Mouse (Mus musculus) CH12.LX (cell line): ENCODE measurements around the gene Ireb2. TPM values are rescaled to one million over a fixed set of nuclear protein-coding genes. Genes with fewer than 3 reads are reported as not detected.

Experiments used
- DNase-seq: peaks from one replicate; pipeline ENCODE4 v3.0.0-alpha.2; 2013; ENCODE audit errors: extremely low read depth
- H3K27ac ChIP-seq: 2 replicates; pipeline ENCODE4 v1.5.1; 2012; ENCODE audit warnings: low read depth, mild to moderate bottlenecking, control low read depth, moderate library complexity; ENCODE audit not compliant: insufficient read depth
- H3K27me3 ChIP-seq: replicated peaks from 2 replicates; pipeline ENCODE3; 2012; ENCODE audit warnings: inconsistent platforms
- H3K36me3 ChIP-seq, 2 experiments: replicated peaks in 1 of 2; 2 replicates each; pipeline versions ENCODE3 to v1.6.1; 2012; ENCODE audit warnings: inconsistent platforms in 1 of 2, low read length in 1 of 2, mild to moderate bottlenecking in 1 of 2, mixed read lengths in 1 of 2, moderate library complexity in 1 of 2; ENCODE audit not compliant: control insufficient read depth in 1 of 2, insufficient read depth in 1 of 2
- H3K4me1 ChIP-seq, 2 experiments: 2 replicates each; pipeline ENCODE4 v1.6.1; 2012; ENCODE audit warnings: inconsistent platforms in 1 of 2, moderate library complexity in 1 of 2; ENCODE audit not compliant: insufficient read depth in 2 of 2, control insufficient read depth in 1 of 2
- H3K4me2 ChIP-seq: 2 replicates; pipeline ENCODE4 v1.6.1; 2012; ENCODE audit warnings: low read depth, mild to moderate bottlenecking, control low read depth; ENCODE audit not compliant: poor library complexity, insufficient read depth, severe bottlenecking
- H3K4me3 ChIP-seq, 3 experiments: fragments of 150-350 bp in 1 of 3; sonication (generic) in 1 of 3; replicated peaks in 1 of 3; 2 replicates each; pipeline versions ENCODE3 to v1.5.1; 2011 to 2012; ENCODE audit warnings: low read depth in 2 of 3, low read length in 2 of 3, mild to moderate bottlenecking in 2 of 3, moderate library complexity in 2 of 3, control low read depth in 1 of 3, improper control_type of control experiment in 1 of 3, inconsistent platforms in 1 of 3, mixed read lengths in 1 of 3; ENCODE audit not compliant: poor library complexity in 1 of 3
- H3K79me2 ChIP-seq: replicated peaks from 2 replicates; pipeline ENCODE4 v1.6.1; 2012; ENCODE audit warnings: mild to moderate bottlenecking, moderate library complexity; ENCODE audit not compliant: control insufficient read depth, poor library complexity, insufficient read depth, severe bottlenecking; ENCODE audit errors: extremely low read depth
- H3K9ac ChIP-seq: 2 replicates; pipeline ENCODE4 v1.6.1; 2012; ENCODE audit warnings: low read depth, mild to moderate bottlenecking, control low read depth, moderate library complexity; ENCODE audit not compliant: insufficient read depth
- H3K9me3 ChIP-seq: replicated peaks from 2 replicates; pipeline ENCODE3; 2012; ENCODE audit warnings: low read length, inconsistent platforms, mixed read lengths
- BHLHE40 ChIP-seq: IDR thresholded peaks from 2 replicates; pipeline ENCODE4 v1.6.1; 2011; ENCODE audit warnings: mild to moderate bottlenecking, low read depth, low read length, improper control_type of control experiment
- CTCF ChIP-seq, 2 experiments: IDR thresholded peaks in 1 of 2; conservative IDR thresholded peaks in 1 of 2; 2 replicates each; pipeline ENCODE4 v1.5.1; 2011 to 2012; ENCODE audit warnings: low read depth in 2 of 2, low read length in 2 of 2, improper control_type of control experiment in 1 of 2, inconsistent platforms in 1 of 2, mild to moderate bottlenecking in 1 of 2, moderate library complexity in 1 of 2
- GABPA ChIP-seq: IDR thresholded peaks from 2 replicates; pipeline ENCODE4 v1.6.1; 2012; ENCODE audit warnings: low read depth, low read length, improper control_type of control experiment, inconsistent platforms; ENCODE audit not compliant: insufficient replicate concordance
- HCFC1 ChIP-seq: IDR thresholded peaks from 2 replicates; pipeline ENCODE4 v1.6.1; 2012; ENCODE audit warnings: low read depth, mild to moderate bottlenecking, inconsistent platforms, low read length, improper control_type of control experiment
- IRF4 ChIP-seq: IDR thresholded peaks from 2 replicates; pipeline ENCODE4 v1.6.1; 2014; ENCODE audit warnings: low read depth, mild to moderate bottlenecking, inconsistent platforms, low read length, improper control_type of control experiment
- JUND ChIP-seq: conservative IDR thresholded peaks from 2 replicates; pipeline ENCODE4 v1.6.1; 2011; ENCODE audit warnings: low read depth, low read length, improper control_type of control experiment
- MEF2A ChIP-seq: IDR thresholded peaks from 2 replicates; pipeline ENCODE4 v1.6.1; 2014; ENCODE audit warnings: low read depth, mild to moderate bottlenecking, inconsistent platforms, low read length, improper control_type of control experiment, borderline replicate concordance
- MYC ChIP-seq: IDR thresholded peaks from 2 replicates; pipeline ENCODE4 v1.6.1; 2011; ENCODE audit warnings: low read depth, mild to moderate bottlenecking, improper control_type of control experiment, low read length
- NELFE ChIP-seq: IDR thresholded peaks from 2 replicates; pipeline ENCODE4 v1.6.1; 2011; ENCODE audit warnings: low read depth, low read length, improper control_type of control experiment
- NRF1 ChIP-seq: IDR thresholded peaks from 2 replicates; pipeline ENCODE4 v1.6.1; 2014; ENCODE audit warnings: low read depth, mild to moderate bottlenecking, inconsistent platforms, low read length, improper control_type of control experiment, moderate library complexity
- TCF12 ChIP-seq: IDR thresholded peaks from 2 replicates; pipeline ENCODE4 v1.6.1; 2014; ENCODE audit warnings: low read depth, mild to moderate bottlenecking, inconsistent platforms, low read length, improper control_type of control experiment
- ZMIZ1 ChIP-seq: IDR thresholded peaks from 2 replicates; pipeline ENCODE4 v1.6.1; 2012; ENCODE audit warnings: low read depth, mild to moderate bottlenecking, inconsistent platforms, low read length, improper control_type of control experiment
- dilution Hi-C: fragments of 300-500 bp; cut with MboI; formaldehyde crosslinking; loops from 2 replicates; pipeline ENCODE4 v1.14.3; 2020; ENCODE audit warnings: low sequenced_read_pairs; ENCODE audit not compliant: extremely low pct_unique_long_range_greater_than_20kb, extremely low pct_ligation_motif_present
- in situ Hi-C: fragments of 300-500 bp; cut with MboI; formaldehyde crosslinking; loops from 3 replicates; pipeline ENCODE4 v1.14.3; 2019; ENCODE audit warnings: low sequenced_read_pairs, low pct_ligation_motif_present, low pct_unique_long_range_greater_than_20kb, mixed read lengths
- polyA plus RNA-seq: library from polyadenylated mRNA; unstranded; fragments of >175 nt; gene quantifications from 2 replicates; pipeline ENCODE4 v1.2.1, GENCODE M21; 2012; ENCODE audit warnings: low read depth; ENCODE audit not compliant: insufficient read length
- total RNA-seq, 2 experiments: library from RNA; depleted of rRNA; stranded (reverse); fragments of 300-350 nt in 1 of 2; fragments of >200 nt in 1 of 2; gene quantifications; 2 replicates each; pipeline ENCODE4 v1.2.3; 2012 to 2014

Ireb2 gene
- total and polyA plus RNA-seq, 3 experiments: 15.0 to 39.8 (median 37.6) TPM

DNA sequence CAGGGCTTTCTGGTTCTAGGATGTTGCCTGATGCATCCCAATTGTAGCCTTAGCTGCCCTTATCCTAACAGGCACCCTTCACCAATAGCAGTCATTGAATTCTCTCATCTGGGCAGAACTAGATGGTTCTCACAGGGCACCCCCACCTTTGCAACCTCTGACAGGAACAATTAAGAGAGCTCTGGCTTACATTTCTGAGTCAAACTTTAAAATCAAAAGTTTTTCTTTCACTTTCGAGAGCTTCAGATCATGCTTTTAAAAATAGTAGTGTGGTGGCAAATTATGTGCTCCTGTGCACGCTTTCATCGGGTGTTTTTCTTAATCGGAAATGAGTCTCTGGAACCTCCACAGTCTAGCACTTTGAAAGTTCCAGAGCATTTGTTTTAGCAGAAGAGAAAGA lies 97.5 kb downstream of the Ireb2 start:
- Histone ChIP-seq H3K36me3 (peaks cover 34 to 52% of the 10 kb centered on the region in 2 experiments), H3K9ac (no peak overlapping the region), H3K27ac (no peak overlapping the region), H3K9me3 (peaks cover 7% of the 10 kb centered on the region), H3K4me1 (peaks cover 0 to 4% of the 10 kb centered on the region in 2 experiments; a peak in 1 of 4 replicates), H3K4me3 (no peak overlapping the region), H3K27me3 (no peaks in the 10 kb centered on the region), H3K79me2 (no peaks in the 10 kb centered on the region), H3K4me2 (no peak overlapping the region)
- in situ Hi-C loops (no loop called here), dilution Hi-C loops (no loop called here)
- no peak for DNase-seq
- TF ChIP-seq MYC: no peak
- TF ChIP-seq ZMIZ1: no peak
- TF ChIP-seq HCFC1: no peak
- no peak for TF ChIP-seq GABPA
- TF ChIP-seq MEF2A: peak; percentile 21; the same call in 1 of the 2 replicates
- TF ChIP-seq CTCF (conservative IDR thresholded peaks at IDR 0.05 in 1 of 2, IDR thresholded peaks at IDR 0.05 in 1 of 2; ENCODE audit: low read depth in 2 of 2, low read length in 2 of 2): no peak
- TF ChIP-seq JUND: no peak
- TF ChIP-seq BHLHE40: 0 out of 2 replicates have a peak, but pooled peaks have one; percentile 27
- TF ChIP-seq NRF1: no peak
- TF ChIP-seq TCF12: no peak
- no peak for TF ChIP-seq NELFE
- no peak for TF ChIP-seq IRF4

Other genes starting within 250 kb of the Ireb2 start
- gene Acsbg1, start 201.9 kb upstream of the Ireb2 start, total RNA-seq (2012; rRNA removed): 13.7 and 16.8 TPM in 2 replicates
- 24.0 and 25.8 TPM in 2 replicates for gene Acsbg1, start 201.9 kb upstream of the Ireb2 start, total RNA-seq (2014; rRNA removed)
- gene Acsbg1, start 201.9 kb upstream of the Ireb2 start, polyA plus RNA-seq: 23.6 and 24.7 TPM in 2 replicates
- 2.3 and 2.4 TPM in 2 replicates for gene Dnaja4, start 164.9 kb upstream of the Ireb2 start, total RNA-seq (2012; rRNA removed)
- gene Dnaja4, start 164.9 kb upstream of the Ireb2 start, total RNA-seq (2014; rRNA removed): 0.81 and 0.95 TPM in 2 replicates
- gene Dnaja4, start 164.9 kb upstream of the Ireb2 start, polyA plus RNA-seq: 1.1 and 1.8 TPM in 2 replicates
- gene Wdr61, start 129.3 kb upstream of the Ireb2 start, total RNA-seq (2012; rRNA removed): 118 and 141 TPM in 2 replicates
- gene Wdr61, start 129.3 kb upstream of the Ireb2 start, total RNA-seq (2014; rRNA removed): 245 and 269 TPM in 2 replicates
- 157 and 164 TPM in 2 replicates for gene Wdr61, start 129.3 kb upstream of the Ireb2 start, polyA plus RNA-seq
- gene Crabp1, start 99.0 kb upstream of the Ireb2 start, total RNA-seq (2012; rRNA removed): not detected in 2 replicates
- not detected in 2 replicates for gene Crabp1, start 99.0 kb upstream of the Ireb2 start, total RNA-seq (2014; rRNA removed)
- gene Crabp1, start 99.0 kb upstream of the Ireb2 start, polyA plus RNA-seq: not detected in 2 replicates
- gene Hykk, start 53.5 kb downstream of the Ireb2 start, total RNA-seq (2012; rRNA removed): 0.17 and 0.29 TPM in 2 replicates
- 0.15 and 0.22 TPM in 2 replicates for gene Hykk, start 53.5 kb downstream of the Ireb2 start, total RNA-seq (2014; rRNA removed)
- 0.19 and 0.23 TPM in 2 replicates for gene Hykk, start 53.5 kb downstream of the Ireb2 start, polyA plus RNA-seq
- 264 and 359 TPM in 2 replicates for gene Psma4, start 87.0 kb downstream of the Ireb2 start, total RNA-seq (2012; rRNA removed)
- gene Psma4, start 87.0 kb downstream of the Ireb2 start, total RNA-seq (2014; rRNA removed): 662 and 708 TPM in 2 replicates
- gene Psma4, start 87.0 kb downstream of the Ireb2 start, polyA plus RNA-seq: 407 and 523 TPM in 2 replicates
- gene AY074887, start 87.2 kb downstream of the Ireb2 start, total RNA-seq (2012; rRNA removed): 0.25 TPM in 1 of 2 replicates, not detected in the other
- 0.47 TPM in 1 of 2 replicates, not detected in the other for gene AY074887, start 87.2 kb downstream of the Ireb2 start, total RNA-seq (2014; rRNA removed)
- gene AY074887, start 87.2 kb downstream of the Ireb2 start, polyA plus RNA-seq: 0.44 TPM in 1 of 2 replicates, not detected in the other
- gene Chrna5, start 117.1 kb downstream of the Ireb2 start, total RNA-seq (2012; rRNA removed): not detected in 2 replicates
- gene Chrna5, start 117.1 kb downstream of the Ireb2 start, total RNA-seq (2014; rRNA removed): not detected in 2 replicates
- gene Chrna5, start 117.1 kb downstream of the Ireb2 start, polyA plus RNA-seq: not detected in 2 replicates
- not detected in 2 replicates for gene Chrna3, start 162.8 kb downstream of the Ireb2 start, total RNA-seq (2012; rRNA removed)
- gene Chrna3, start 162.8 kb downstream of the Ireb2 start, total RNA-seq (2014; rRNA removed): not detected in 2 replicates
- not detected in 2 replicates for gene Chrna3, start 162.8 kb downstream of the Ireb2 start, polyA plus RNA-seq
- 0.13 and 0.17 TPM in 2 replicates for gene Chrnb4, start 185.0 kb downstream of the Ireb2 start, total RNA-seq (2012; rRNA removed)
- not detected in 2 replicates for gene Chrnb4, start 185.0 kb downstream of the Ireb2 start, total RNA-seq (2014; rRNA removed)
- 0.08 and 0.23 TPM in 2 replicates for gene Chrnb4, start 185.0 kb downstream of the Ireb2 start, polyA plus RNA-seq